Mouse (Mus musculus) kidney, embryonic 14.5 days (tissue): ENCODE data around the gene Ccdc167. TPM values are rescaled to one million over a fixed set of nuclear protein-coding genes. Genes with fewer than 3 reads are reported as not detected.

Source experiments
- ATAC-seq: fragments of 200-750 bp; cut with Nextera tagmentation; 2 replicates; pipeline ENCODE4 v1.8.0; 2017; ENCODE audit warnings: moderate number of reproducible peaks, mild to moderate bottlenecking, moderate TSS enrichment, moderate library complexity; ENCODE audit not compliant: low FRiP score, low TSS enrichment
- H3K27ac ChIP-seq: fragments of 300-500 bp; sonication (generic); 2 replicates; pipeline ENCODE4 v1.5.1; 2014; ENCODE audit warnings: low read depth, mild to moderate bottlenecking, low read length, moderate library complexity, mixed read lengths
- H3K27me3 ChIP-seq: fragments of 300-500 bp; sonication (generic); 2 replicates; pipeline ENCODE4 v1.6.1; 2014; ENCODE audit warnings: mild to moderate bottlenecking, low read length; ENCODE audit not compliant: control insufficient read depth, insufficient read depth
- H3K36me3 ChIP-seq: fragments of 300-500 bp; sonication (generic); 2 replicates; pipeline ENCODE4 v1.6.1; 2014; ENCODE audit warnings: low read length, mixed read lengths; ENCODE audit not compliant: control insufficient read depth, insufficient read depth
- H3K4me1 ChIP-seq: fragments of 300-500 bp; sonication (generic); 2 replicates; pipeline ENCODE4 v1.6.1; 2014; ENCODE audit warnings: low read length, mixed read lengths; ENCODE audit not compliant: control insufficient read depth, insufficient read depth
- H3K4me2 ChIP-seq: fragments of 300-500 bp; sonication (generic); replicated peaks from 2 replicates; pipeline ENCODE4 v1.6.1; 2014; ENCODE audit warnings: low read depth, mild to moderate bottlenecking, low read length
- H3K4me3 ChIP-seq: fragments of 300-500 bp; sonication (generic); 2 replicates; pipeline ENCODE4 v1.5.1; 2014; ENCODE audit warnings: mild to moderate bottlenecking, low read length
- H3K9ac ChIP-seq: fragments of 300-500 bp; sonication (generic); 2 replicates; pipeline ENCODE4 v1.6.1; 2014; ENCODE audit warnings: low read depth, mild to moderate bottlenecking, low read length, moderate library complexity
- H3K9me3 ChIP-seq: fragments of 300-500 bp; sonication (generic); 2 replicates; pipeline ENCODE4 v1.6.1; 2016; ENCODE audit warnings: low read length; ENCODE audit not compliant: control insufficient read depth
- WGBS: fragments of 180-500 bp; shearing (Covaris S2); extraction: QIAGEN DNeasy Blood & Tissue Kit; methylation state at CpG from one replicate; pipeline ENCODE4 v1.1.7; 2014; 5-methylcytosine and 5-hydroxymethylcytosine counted together
- polyA plus RNA-seq: library from polyadenylated mRNA; unstranded; fragments of >200 nt; fragmentation: Nextera tagmentation; extraction: Ambion mirVana; gene quantifications from 2 replicates; pipeline ENCODE4 v1.2.1, GENCODE M21; 2014

The Ccdc167 gene
- polyA plus RNA-seq, 1 experiment from 2014 or later = 14.8 TPM

DNA sequence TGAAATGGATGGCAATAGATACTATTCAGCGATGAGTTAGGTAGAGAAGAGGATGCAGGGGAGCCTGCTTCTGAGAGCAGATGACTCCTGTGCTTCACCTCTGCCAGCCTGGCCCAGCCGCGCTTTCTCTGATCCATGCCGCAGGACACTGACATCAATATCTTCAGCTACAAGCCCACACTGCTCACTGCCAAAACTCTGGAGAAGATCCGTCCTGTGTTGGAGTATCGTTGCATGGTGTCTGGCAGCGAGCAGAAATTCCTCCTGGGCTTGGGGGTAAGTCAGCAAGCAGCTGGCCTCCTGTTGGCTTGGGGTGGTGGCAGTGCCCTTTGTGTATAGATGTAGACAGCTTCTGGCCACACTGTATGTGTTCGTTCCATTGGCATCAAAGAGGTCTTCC, 19.9 kb downstream of the Ccdc167 start:
- no peak overlapping the region for H3K4me3 ChIP-seq
- H3K9me3 ChIP-seq = no peaks in the 10 kb centered on the region
- ATAC-seq = no peak
- H3K27ac ChIP-seq = no peak overlapping the region
- H3K27me3 ChIP-seq = no peaks in the 10 kb centered on the region
- H3K36me3 ChIP-seq = peaks cover 77% of the 10 kb centered on the region
- no peaks in the 10 kb centered on the region for H3K4me1 ChIP-seq
- no peak overlapping the region for H3K4me2 ChIP-seq
- 95% methylated on average over 8 of the region's 8 CpGs for WGBS
- H3K9ac ChIP-seq = no peak overlapping the region

DNA sequence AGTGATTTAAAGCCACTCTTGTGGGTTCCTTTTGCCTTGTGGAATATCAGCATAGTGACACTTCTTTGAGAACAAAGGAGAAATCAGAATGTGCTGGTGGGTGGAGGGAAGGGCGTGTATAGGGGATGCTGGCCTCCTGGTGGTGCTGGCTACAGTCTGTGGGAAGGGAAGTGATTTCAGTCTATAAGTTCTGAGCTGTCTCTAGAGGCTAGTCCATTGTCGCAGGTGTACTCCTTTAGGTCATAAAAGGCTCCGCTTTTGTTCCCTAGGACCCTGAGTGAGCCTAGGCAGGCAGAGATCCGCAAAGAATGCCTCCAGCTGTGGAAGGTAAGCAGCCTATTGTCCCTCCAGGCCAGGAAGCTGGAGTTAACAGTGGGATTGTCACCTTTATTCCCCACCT, 22.3 kb downstream of the Ccdc167 start:
- Histone ChIP-seq H3K4me2 (no peak overlapping the region), H3K27me3 (no peaks in the 10 kb centered on the region), H3K9me3 (no peaks in the 10 kb centered on the region), H3K4me1 (no peaks in the 10 kb centered on the region), H3K27ac (no peak overlapping the region), H3K9ac (no peak overlapping the region), H3K36me3 (peaks cover 76% of the 10 kb centered on the region), H3K4me3 (no peak overlapping the region)
- ATAC-seq = no peak
- 80% methylated on average over 4 of the region's 4 CpGs for WGBS

DNA sequence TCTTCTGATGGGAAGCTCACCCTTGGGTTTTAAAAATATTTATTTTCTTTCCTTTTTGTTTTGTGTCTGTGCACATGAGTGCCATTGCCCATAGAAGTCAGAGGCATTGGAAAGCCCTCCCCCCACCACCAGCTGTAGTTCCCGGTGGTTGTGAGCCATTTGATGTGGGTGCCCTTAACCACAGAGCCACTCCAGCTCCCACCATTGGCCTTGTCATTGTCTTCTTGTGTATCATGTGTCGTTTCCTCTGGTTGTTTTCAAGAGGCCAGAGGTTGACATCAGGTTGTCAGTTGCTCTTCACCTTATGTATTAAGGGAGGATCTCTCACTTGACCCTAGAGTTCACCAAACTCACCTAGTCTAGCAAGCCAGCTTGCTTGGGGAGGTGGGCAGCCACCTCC, 23.3 kb downstream of the Ccdc167 start:
- no peak overlapping the region for H3K27ac ChIP-seq
- peaks cover 71% of the 10 kb centered on the region for H3K36me3 ChIP-seq
- no peaks in the 10 kb centered on the region for H3K9me3 ChIP-seq
- H3K9ac ChIP-seq = no peak overlapping the region
- 61% methylated on average over 2 of the region's 2 CpGs for WGBS
- H3K27me3 ChIP-seq = no peaks in the 10 kb centered on the region
- H3K4me1 ChIP-seq = no peaks in the 10 kb centered on the region
- ATAC-seq = no peak
- H3K4me2 ChIP-seq = no peak overlapping the region
- no peak overlapping the region for H3K4me3 ChIP-seq

DNA sequence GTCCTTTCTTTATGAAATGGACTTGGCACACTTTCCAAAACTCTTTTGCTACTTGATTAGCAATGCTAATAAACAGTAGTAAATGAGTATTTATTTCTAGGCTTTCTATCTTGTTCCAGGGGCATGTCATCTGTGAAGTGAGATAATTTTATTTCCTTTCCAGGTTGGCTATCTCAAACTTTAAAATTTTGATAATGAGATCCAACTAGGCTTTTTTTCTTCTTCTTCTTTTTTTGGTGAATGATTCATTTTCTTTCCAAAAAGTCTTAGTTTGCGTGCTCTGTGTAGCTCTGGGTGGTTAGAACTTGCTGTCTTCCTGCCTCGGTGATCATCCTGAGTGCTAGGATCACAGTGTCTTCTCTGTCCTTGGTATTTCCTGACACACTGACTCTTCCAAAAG, 24.0 kb downstream of the Ccdc167 start:
- no peak overlapping the region for H3K27ac ChIP-seq
- H3K4me1 ChIP-seq = no peaks in the 10 kb centered on the region
- no peak overlapping the region for H3K4me3 ChIP-seq
- H3K4me2 ChIP-seq = no peak overlapping the region
- peaks cover 69% of the 10 kb centered on the region for H3K36me3 ChIP-seq
- ATAC-seq = no peak
- WGBS = 88% methylated on average over 2 of the region's 2 CpGs
- no peaks in the 10 kb centered on the region for H3K9me3 ChIP-seq
- H3K9ac ChIP-seq = no peak overlapping the region
- no peaks in the 10 kb centered on the region for H3K27me3 ChIP-seq

DNA sequence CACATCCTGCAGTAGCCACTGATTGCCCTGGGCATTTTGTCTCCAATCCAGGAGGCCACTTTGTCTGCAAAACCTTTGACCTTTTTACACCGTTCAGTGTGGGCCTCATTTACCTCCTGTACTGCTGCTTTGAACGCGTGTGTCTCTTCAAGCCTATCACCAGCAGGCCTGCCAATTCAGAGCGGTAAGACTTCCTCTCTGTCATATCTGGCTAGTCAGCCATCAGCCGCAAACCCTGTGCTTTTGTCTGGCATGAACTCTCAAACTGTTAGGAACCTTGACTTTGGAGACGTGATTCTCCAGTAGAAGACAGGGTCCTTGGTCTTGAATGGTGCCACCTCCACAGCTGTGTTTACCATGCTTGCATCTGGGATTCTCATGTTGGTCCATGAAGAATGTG, 26.6 kb downstream of the Ccdc167 start:
- no peaks in the 10 kb centered on the region for H3K4me1 ChIP-seq
- no peak overlapping the region for H3K4me3 ChIP-seq
- no peak for ATAC-seq
- no peak overlapping the region for H3K27ac ChIP-seq
- no peak overlapping the region for H3K9ac ChIP-seq
- no peaks in the 10 kb centered on the region for H3K9me3 ChIP-seq
- WGBS = 34% methylated on average over 6 of the region's 6 CpGs
- no peak overlapping the region for H3K4me2 ChIP-seq
- H3K27me3 ChIP-seq = no peaks in the 10 kb centered on the region
- peaks cover 69% of the 10 kb centered on the region for H3K36me3 ChIP-seq

DNA sequence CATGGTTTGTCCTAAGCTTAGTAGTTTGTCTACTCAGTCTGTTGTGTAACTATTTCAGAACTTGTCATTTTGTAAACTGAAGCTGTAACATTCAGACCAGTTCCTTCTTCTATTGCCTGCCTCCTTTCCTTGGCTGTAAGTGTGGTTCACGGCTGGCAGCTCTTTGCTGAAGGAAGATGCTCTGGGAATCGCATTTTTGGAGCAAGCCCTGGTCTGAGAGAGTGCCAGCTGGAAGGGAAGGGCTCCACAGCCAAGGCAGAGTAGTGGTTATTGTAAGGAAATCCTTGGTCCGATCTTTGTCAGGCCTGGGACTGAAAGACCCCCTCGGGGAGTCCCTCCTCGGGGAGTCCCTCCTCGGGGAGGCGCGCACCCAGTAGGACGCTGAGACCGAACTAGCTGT, 28.2 kb downstream of the Ccdc167 start:
- Histone ChIP-seq H3K9ac (no peak overlapping the region), H3K4me1 (no peaks in the 10 kb centered on the region), H3K27me3 (no peaks in the 10 kb centered on the region), H3K27ac (no peak overlapping the region), H3K36me3 (peaks cover 68% of the 10 kb centered on the region), H3K9me3 (no peaks in the 10 kb centered on the region), H3K4me3 (no peak overlapping the region), H3K4me2 (no peak overlapping the region)
- WGBS = 92% methylated on average over 10 of the region's 10 CpGs
- ATAC-seq = no peak

DNA sequence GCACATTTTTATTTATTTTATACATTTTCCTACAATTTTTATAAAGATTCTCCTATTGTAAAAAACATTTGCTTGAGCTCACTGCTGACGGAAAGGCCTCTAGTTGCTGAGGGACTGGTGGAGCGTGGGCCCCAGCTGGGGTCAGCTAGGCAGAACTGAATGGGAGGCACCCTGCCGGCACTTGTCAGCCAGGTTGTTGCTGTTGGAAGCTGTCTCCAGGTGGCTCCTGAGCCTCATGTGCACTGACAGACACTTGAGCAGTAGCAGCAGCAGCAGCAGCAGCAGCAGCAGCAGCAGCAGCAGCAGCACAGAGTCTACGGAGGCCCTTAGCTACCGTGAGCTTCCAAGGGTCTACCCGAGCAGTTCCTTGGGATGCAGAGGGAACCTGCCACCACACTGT, 29.5 kb downstream of the Ccdc167 start:
- H3K4me2 ChIP-seq = no peak overlapping the region
- H3K4me3 ChIP-seq = no peak overlapping the region
- no peak overlapping the region for H3K27ac ChIP-seq
- 73% methylated on average over 6 of the region's 6 CpGs for WGBS
- no peaks in the 10 kb centered on the region for H3K27me3 ChIP-seq
- H3K9me3 ChIP-seq = no peaks in the 10 kb centered on the region
- ATAC-seq = no peak
- H3K9ac ChIP-seq = no peak overlapping the region
- no peaks in the 10 kb centered on the region for H3K4me1 ChIP-seq
- H3K36me3 ChIP-seq = peaks cover 77% of the 10 kb centered on the region

DNA sequence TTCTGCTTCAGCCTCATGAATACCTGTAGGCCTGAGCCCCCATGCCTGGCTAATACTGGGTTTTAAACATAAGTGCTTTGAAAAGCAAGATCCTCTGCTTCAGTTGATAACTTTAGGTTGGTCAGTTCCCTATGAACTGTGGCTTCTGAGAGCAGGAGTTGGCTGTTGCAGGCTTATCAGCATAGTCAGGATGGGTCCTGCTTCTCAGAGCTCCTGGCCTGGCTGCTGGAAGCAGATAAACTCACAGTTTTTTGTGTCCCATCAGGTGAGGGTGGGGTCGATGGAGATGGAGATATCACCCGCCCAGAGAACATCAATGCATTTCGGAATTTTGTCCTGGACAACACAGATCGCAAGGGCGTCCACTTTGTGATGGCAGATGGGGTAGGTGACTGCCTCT, 30.1 kb downstream of the Ccdc167 start:
- Histone ChIP-seq H3K4me2 (no peak overlapping the region), H3K27ac (no peak overlapping the region), H3K27me3 (no peaks in the 10 kb centered on the region), H3K4me1 (no peaks in the 10 kb centered on the region), H3K36me3 (peaks cover 83% of the 10 kb centered on the region), H3K9me3 (no peaks in the 10 kb centered on the region), H3K4me3 (no peak overlapping the region), H3K9ac (no peak overlapping the region)
- 95% methylated on average over 5 of the region's 5 CpGs for WGBS
- ATAC-seq = no peak; the same call in 1 of the 2 replicates

DNA sequence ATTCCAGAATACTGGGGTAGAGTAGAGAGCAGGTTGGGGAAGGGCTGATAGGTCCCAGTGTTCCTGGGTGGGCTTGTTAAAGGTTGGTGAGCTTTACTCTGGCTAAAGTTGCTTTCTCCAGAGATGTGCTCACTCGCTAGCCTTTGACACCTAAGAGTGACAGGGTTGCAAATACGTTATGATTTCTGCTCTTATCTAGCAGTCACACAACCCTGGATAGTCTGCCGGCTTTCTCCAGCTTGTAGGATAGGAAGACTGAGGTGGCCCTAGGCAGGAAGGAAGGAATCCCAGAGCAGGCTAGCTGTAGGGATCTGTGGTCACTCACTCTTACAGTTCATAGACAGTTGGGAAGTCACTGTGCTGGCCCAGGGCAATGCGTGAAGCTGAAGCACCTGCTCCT, 32.6 kb downstream of the Ccdc167 start:
- no peak for ATAC-seq
- Histone ChIP-seq H3K4me2 (no peak overlapping the region), H3K9ac (no peak overlapping the region), H3K27me3 (no peaks in the 10 kb centered on the region), H3K9me3 (no peaks in the 10 kb centered on the region), H3K4me1 (no peaks in the 10 kb centered on the region), H3K36me3 (peaks cover 74% of the 10 kb centered on the region), H3K27ac (no peak overlapping the region), H3K4me3 (no peak overlapping the region)
- WGBS = 98% methylated on average over 4 of the region's 4 CpGs

DNA sequence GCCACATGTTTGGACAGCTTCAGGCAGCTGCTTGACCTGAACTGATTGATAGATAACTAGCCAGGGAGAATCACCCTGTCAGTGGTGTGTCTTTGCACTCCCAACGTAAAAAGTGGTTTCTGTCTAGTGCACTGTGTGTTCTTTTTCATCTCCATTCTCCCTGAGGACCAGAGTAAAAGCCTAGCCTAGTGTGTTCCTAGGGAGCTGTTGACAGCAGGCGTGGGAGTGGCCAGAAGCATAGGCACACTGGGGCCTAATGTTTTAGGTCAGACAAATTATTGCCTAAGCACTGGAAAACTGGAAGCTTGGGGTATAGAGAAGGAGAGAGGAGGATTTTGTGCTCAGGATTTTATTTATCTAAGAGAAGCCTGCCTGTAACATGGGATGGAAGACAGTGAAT, 33.7 kb downstream of the Ccdc167 start:
- Histone ChIP-seq H3K9ac (no peak overlapping the region), H3K27ac (no peak overlapping the region), H3K4me3 (no peak overlapping the region), H3K36me3 (peaks cover 79% of the 10 kb centered on the region), H3K9me3 (no peaks in the 10 kb centered on the region), H3K4me1 (no peaks in the 10 kb centered on the region), H3K4me2 (no peak overlapping the region), H3K27me3 (no peaks in the 10 kb centered on the region)
- WGBS = 63% methylated on average over 2 of the region's 2 CpGs
- ATAC-seq = no peak
